Mouse (Mus musculus) v-Abl transformed pro-B cells (cell line): ENCODE measurements at regions not wholly inside any gene's neighbourhood (a gene's known extent, or its start where the extent isn't known, plus 50 kb on each side); places are given as distances from the start of the nearest gene placed in this dataset.

Experiments
- in situ Hi-C, 2 experiments: fragments of 400-800 bp; cut with MboI; formaldehyde crosslinking; loops; one replicate each; pipeline ENCODE4 v1.15.1; 2025; ENCODE audit not compliant: unreplicated experiment in 2 of 2

- in situ Hi-C loops, result no loop called here
These were observed 521.0 kb upstream of the Intu start for GRCm38 (mm10) chr3:40010051-40010450.

GRCm38 (mm10) chr3:40021682-40022081 is 509.4 kb upstream of the Intu start:
- in situ Hi-C loops, result no loop called here

- in situ Hi-C loops, result no loop called here
These were observed 503.4 kb upstream of the Intu start for GRCm38 (mm10) chr3:40027713-40028112.

- in situ Hi-C loops, result no loop called here
These were observed 494.9 kb upstream of the Intu start for GRCm38 (mm10) chr3:40036177-40036576.

- in situ Hi-C loops, result no loop called here
These were observed 481.4 kb upstream of the Intu start for GRCm38 (mm10) chr3:40049721-40050120.

GRCm38 (mm10) chr3:40058281-40058680 is 472.8 kb upstream of the Intu start:
- in situ Hi-C loops, result no loop called here

GRCm38 (mm10) chr3:40058719-40059420 is 472.2 kb upstream of the Intu start:
- in situ Hi-C loops, result no loop called here

- in situ Hi-C loops, result no loop called here
These were observed 460.9 kb upstream of the Intu start for GRCm38 (mm10) chr3:40070137-40070667.

- in situ Hi-C loops, result no loop called here
These were observed 454.3 kb upstream of the Intu start for GRCm38 (mm10) chr3:40076824-40077223.

- in situ Hi-C loops, result no loop called here
These were observed 446.0 kb upstream of the Intu start for GRCm38 (mm10) chr3:40085116-40085515.

GRCm38 (mm10) chr3:40091773-40092343 is 439.2 kb upstream of the Intu start:
- in situ Hi-C loops, result no loop called here

- in situ Hi-C loops, result no loop called here
These were observed 438.2 kb upstream of the Intu start for GRCm38 (mm10) chr3:40092765-40093368.

- in situ Hi-C loops, result no loop called here
These were observed 437.0 kb upstream of the Intu start for GRCm38 (mm10) chr3:40094040-40094439.

GRCm38 (mm10) chr3:40094701-40095100 is 436.4 kb upstream of the Intu start:
- in situ Hi-C loops, result no loop called here

GRCm38 (mm10) chr3:40102698-40103097 is 428.4 kb upstream of the Intu start:
- in situ Hi-C loops, result no loop called here

- in situ Hi-C loops, result no loop called here
These were observed 416.3 kb upstream of the Intu start for GRCm38 (mm10) chr3:40114811-40115210.

- in situ Hi-C loops, result no loop called here
These were observed 412.5 kb upstream of the Intu start for GRCm38 (mm10) chr3:40118551-40118950.

- in situ Hi-C loops, result no loop called here
These were observed 411.6 kb upstream of the Intu start for GRCm38 (mm10) chr3:40119462-40119861.

- in situ Hi-C loops, result no loop called here
These were observed 410.7 kb upstream of the Intu start for GRCm38 (mm10) chr3:40120298-40120875.

- in situ Hi-C loops, result no loop called here
These were observed 407.4 kb upstream of the Intu start for GRCm38 (mm10) chr3:40123558-40124236.

GRCm38 (mm10) chr3:40126903-40127302 is 404.2 kb upstream of the Intu start:
- in situ Hi-C loops, result no loop called here
